ENCODE assay signal across 8 mouse cellular contexts in genomic region chr10:40025560-40025959, GRCm38 (mm10). TPM values are rescaled to one million over a fixed set of nuclear protein-coding genes. Genes with fewer than 3 reads are reported as not detected.
DNase-seq lines count a peak whose midpoint lies in the region; ATAC-seq and TF ChIP-seq lines count a peak whose summit lies in the region.

No protein-coding gene starts in this region.

- no peaks in the 10 kb centered on the region for H3K36me3 ChIP-seq in lung, embryonic 16.5 days (ENCODE audit: control insufficient read depth, insufficient read depth, low read length)
- H3K36me3 ChIP-seq in limb, embryonic 15.5 days = no peaks in the 10 kb centered on the region
- no peaks in the 10 kb centered on the region for H3K36me3 ChIP-seq in stomach, embryonic 15.5 days

- TF ChIP-seq POLR2A in lung, adult 2 months (IDR thresholded peaks at IDR 0.05; ENCODE audit: borderline replicate concordance, extremely low read depth, low read depth, low read length) = no peak

- H3K4me1 ChIP-seq in lung, embryonic 16.5 days (replicated peaks; ENCODE audit: control insufficient read depth, insufficient read depth, low read length) = peaks cover 4% of the 10 kb centered on the region
- peaks cover 3% of the 10 kb centered on the region for H3K4me1 ChIP-seq in lung, adult 2 months (ENCODE audit: control insufficient read depth, insufficient read depth, low read length)
- peaks cover 9% of the 10 kb centered on the region for H3K4me1 ChIP-seq in limb, embryonic 15.5 days
- H3K4me1 ChIP-seq in stomach, embryonic 15.5 days = peaks cover 3% of the 10 kb centered on the region; the same call in 1 of the 2 replicates

- TF ChIP-seq CTCF in lung, adult 2 months (IDR thresholded peaks at IDR 0.05; ENCODE audit: insufficient read depth, low read length) = no peak

- H3K4me2 ChIP-seq in lung, embryonic 16.5 days (ENCODE audit: low read depth, low read length) = peak overlapping the region; percentile 99
- H3K4me2 ChIP-seq in limb, embryonic 15.5 days = peak overlapping the region; percentile 96
- H3K4me2 ChIP-seq in stomach, embryonic 15.5 days = peak overlapping the region; percentile 97

- peak; percentile 9; the same call in 1 of the 2 replicates for ATAC-seq in cerebellum, adult (ENCODE audit: insufficient number of reproducible peaks, low FRiP score, low TSS enrichment)
- ATAC-seq in lung, embryonic 16.5 days (ENCODE audit: low read depth) = no peak
- ATAC-seq in limb, embryonic 15.5 days (ENCODE audit: insufficient number of reproducible peaks, low FRiP score, low TSS enrichment, low read depth) = no peak
- no peak for ATAC-seq in stomach, embryonic 15.5 days (ENCODE audit: insufficient read depth, low FRiP score, low read depth)

- H3K27ac ChIP-seq in lung, embryonic 16.5 days (ENCODE audit: low read length) = no peak overlapping the region
- peak overlapping the region; percentile 33; the same call in 1 of the 2 replicates for H3K27ac ChIP-seq in limb, embryonic 15.5 days
- H3K27ac ChIP-seq in stomach, embryonic 15.5 days = no peak overlapping the region

- H3K4me3 ChIP-seq in lung, embryonic 16.5 days (ENCODE audit: low read length) = peak overlapping the region; percentile 67; the same call in 1 of the 2 replicates
- H3K4me3 ChIP-seq in lung, adult 2 months (replicated peaks; ENCODE audit: extremely low read depth, low read depth, low read length) = no peak overlapping the region
- H3K4me3 ChIP-seq in limb, embryonic 15.5 days = peak overlapping the region; percentile 60
- peak overlapping the region; percentile 63 for H3K4me3 ChIP-seq in stomach, embryonic 15.5 days (replicated peaks)

- 50% methylated on average over 8 of the region's 8 CpGs for WGBS in lung, embryonic 16.5 days
- 60% methylated on average over 8 of the region's 8 CpGs for WGBS in lung, adult 2 months
- 42% methylated on average over 8 of the region's 8 CpGs for WGBS in limb, embryonic 15.5 days
- WGBS in stomach, embryonic 15.5 days = 62% methylated on average over 8 of the region's 8 CpGs

- H3K9ac ChIP-seq in lung, embryonic 16.5 days (ENCODE audit: low read length) = no peak overlapping the region
- no peak overlapping the region for H3K9ac ChIP-seq in limb, embryonic 15.5 days
- H3K9ac ChIP-seq in stomach, embryonic 15.5 days = no peak overlapping the region

- no peak for DNase-seq in cerebellum, postnatal 25 days
- DNase-seq in lung, adult 2 months = no peak
- no peak for DNase-seq in layer of hippocampus, adult 11-12 months (ENCODE audit: low spot score)
- DNase-seq in spleen, postnatal 10 days (ENCODE audit: low spot score in 2 of 2) = no peak

- H3K27me3 ChIP-seq in lung, embryonic 16.5 days (ENCODE audit: control insufficient read depth, insufficient read depth, low read depth, low read length) = peaks cover 5% of the 10 kb centered on the region
- 0 out of 2 replicates have a peak, but pooled peaks cover 3% of the 10 kb centered on the region for H3K27me3 ChIP-seq in limb, embryonic 15.5 days
- no peaks in the 10 kb centered on the region for H3K27me3 ChIP-seq in stomach, embryonic 15.5 days (replicated peaks)

- H3K9me3 ChIP-seq in lung, embryonic 16.5 days (ENCODE audit: control insufficient read depth, low read length) = no peaks in the 10 kb centered on the region
- H3K9me3 ChIP-seq in limb, embryonic 15.5 days = no peaks in the 10 kb centered on the region
- no peaks in the 10 kb centered on the region for H3K9me3 ChIP-seq in stomach, embryonic 15.5 days

RNA-seq across cellular contexts. Expression of gene Mfsd4b1, which starts 0.5 kb away (rescaled TPM):
- polyA plus RNA-seq in lung, embryonic 16.5 days (2015; fragmentation: Nextera tagmentation; extraction: Ambion mirVana) = 0.13 and 0.33 TPM in 2 replicates
- 0.96 and 1.1 TPM in 2 replicates for polyA plus RNA-seq in lung, adult 2 months (2012; rRNA removed)
- polyA plus RNA-seq in limb, embryonic 15.5 days (2015; fragmentation: Nextera tagmentation; extraction: Ambion mirVana) = 0.32 and 0.67 TPM in 2 replicates
- 0.06 and 0.09 TPM in 2 replicates for polyA plus RNA-seq in stomach, embryonic 15.5 days (2015; fragmentation: Nextera tagmentation; extraction: Ambion mirVana)

RNA-seq across cellular contexts. Expression of gene Mfsd4b5, which starts 39.1 kb away (rescaled TPM):
- polyA plus RNA-seq in lung, embryonic 16.5 days (2015; fragmentation: Nextera tagmentation; extraction: Ambion mirVana) = 0.06 TPM in 1 of 2 replicates, not detected in the other
- polyA plus RNA-seq in lung, adult 2 months (2012; rRNA removed) = 0.19 and 0.30 TPM in 2 replicates
- polyA plus RNA-seq in limb, embryonic 15.5 days (2015; fragmentation: Nextera tagmentation; extraction: Ambion mirVana) = 0.09 and 0.10 TPM in 2 replicates
- polyA plus RNA-seq in stomach, embryonic 15.5 days (2015; fragmentation: Nextera tagmentation; extraction: Ambion mirVana) = 0.04 and 0.08 TPM in 2 replicates
